Mouse (Mus musculus) adrenal gland, adult 8-10 months (tissue): ENCODE data around the gene Slc25a31. TPM values are rescaled to one million over a fixed set of nuclear protein-coding genes. Genes with fewer than 3 reads are reported as not detected.
A peak's percentile ranks its signal among the peaks of the same experiment; 100 is the strongest.

ENCODE experiments used
- DNase-seq: peaks from one replicate; pipeline ENCODE4 v3.0.0; 2022
- total RNA-seq, 4 experiments: library from RNA; stranded (reverse); gene quantifications; 2 replicates each; pipeline ENCODE4 v1.2.4; 2022

Gene Slc25a31
- total RNA-seq, result under 1 TPM in 1 of 4 experiments, not detected in 3; 0.22 TPM

GRCm38 (mm10) chr3:40708655-40709054, at the start of gene Slc25a31:
Gene Slc25a31, plus strand, starts transcription at chr3:40708855.
- DNase-seq, result no peak

DNA sequence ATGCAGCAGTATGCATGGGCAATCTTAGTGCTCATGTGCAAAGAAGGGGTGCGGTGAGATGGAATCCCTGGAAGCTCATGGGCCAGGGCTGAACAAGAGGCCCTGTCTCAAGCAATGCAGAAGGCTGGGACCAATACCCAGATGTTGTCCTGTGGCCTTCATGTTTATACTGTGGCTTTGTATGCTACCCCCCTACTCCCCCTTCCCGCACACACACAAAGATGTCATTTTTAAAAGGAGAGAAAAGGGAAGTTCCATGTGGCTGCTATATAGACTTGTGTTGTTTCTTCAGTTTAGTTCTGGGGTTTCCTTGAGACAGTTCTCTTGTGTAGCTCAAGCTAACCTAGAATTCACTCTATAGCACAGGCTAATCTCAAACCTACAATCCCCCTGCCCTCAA, 48.4 kb upstream of the Slc25a31 start:
- DNase-seq, result no peak

GRCm38 (mm10) chr3:40666109-40666508, 42.5 kb upstream of the Slc25a31 start:
- no peak for DNase-seq

DNA sequence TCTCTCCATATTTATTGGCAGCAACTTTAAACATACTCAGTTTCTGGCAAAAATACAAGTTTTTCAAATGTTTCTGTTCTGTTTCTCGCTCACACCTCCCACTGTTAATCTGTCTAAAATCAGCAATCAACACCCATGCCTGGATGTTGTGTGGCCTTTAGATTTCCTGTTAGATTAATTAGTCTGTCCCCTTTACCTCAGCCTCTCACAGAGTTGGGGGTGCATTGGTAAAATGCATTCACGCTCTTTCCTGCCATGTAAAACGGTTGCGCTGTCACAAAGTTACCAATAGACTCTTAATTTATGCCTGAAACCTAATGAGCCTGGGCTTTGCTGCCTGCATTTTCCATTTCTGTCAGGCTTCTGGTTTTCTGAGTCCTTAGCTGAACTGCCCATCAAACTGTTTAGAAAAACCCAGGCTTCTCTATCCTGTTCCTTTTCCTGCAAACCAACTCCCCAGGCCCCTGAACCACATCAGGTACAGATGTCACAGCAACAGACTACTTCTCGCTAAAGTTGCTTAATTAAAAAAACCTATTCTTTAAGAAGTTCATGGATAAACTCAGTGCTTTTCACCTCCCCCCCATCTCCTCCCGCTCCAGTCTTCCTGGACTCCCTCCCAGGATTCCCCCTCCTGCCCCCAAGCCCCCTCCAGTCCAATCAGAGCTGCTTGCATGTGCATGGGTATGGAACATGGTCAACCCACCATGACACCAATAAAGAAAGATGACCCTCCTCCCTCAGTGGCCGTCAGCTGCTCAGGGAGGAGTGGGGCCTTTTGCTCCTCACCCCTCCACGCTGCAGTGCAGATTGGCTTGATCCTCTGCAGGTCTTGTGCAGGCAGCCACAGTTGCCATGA, 41.6 kb upstream of the Slc25a31 start:
- DNase-seq, result no peak

DNA sequence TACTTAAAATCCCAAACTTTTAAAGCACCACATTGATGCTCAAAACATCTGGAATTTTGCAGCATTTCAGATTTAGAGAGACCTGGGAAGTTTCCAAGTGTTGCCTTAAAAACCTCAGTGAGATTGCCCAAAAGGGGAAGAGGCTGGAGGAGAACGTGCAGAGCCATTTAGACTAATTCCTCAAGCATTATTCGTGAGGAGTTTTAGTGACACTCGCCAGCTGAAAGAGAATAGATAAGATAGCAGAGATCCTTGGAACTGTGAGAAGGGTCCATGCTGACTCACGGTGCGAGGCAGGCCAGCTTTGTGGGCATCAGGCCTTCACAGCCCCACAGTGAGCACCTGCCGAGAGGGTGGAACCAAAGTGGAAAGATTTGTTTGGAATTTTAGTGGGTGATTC, 39.8 kb upstream of the Slc25a31 start:
- no peak for DNase-seq

GRCm38 (mm10) chr3:40669395-40669794, 39.3 kb upstream of the Slc25a31 start:
- no peak for DNase-seq

DNA sequence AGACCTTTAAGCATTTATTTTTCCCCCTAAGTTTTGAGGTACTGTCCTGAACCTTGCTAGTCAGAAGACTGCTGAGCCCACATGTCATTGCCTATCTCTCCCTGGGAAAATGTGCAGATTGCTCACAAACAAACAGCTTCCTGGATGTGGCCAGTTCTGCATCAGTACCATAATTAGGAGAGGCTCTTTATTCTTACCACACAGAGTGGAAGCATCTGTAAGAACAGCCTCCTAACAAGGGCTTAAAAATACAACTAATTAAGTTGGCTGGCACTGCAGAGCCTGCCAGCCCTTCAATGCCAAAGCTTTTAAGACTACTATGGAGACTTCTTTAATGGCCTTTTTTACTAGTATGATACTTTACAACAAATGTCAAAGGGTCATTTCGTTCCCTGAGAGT, 35.1 kb upstream of the Slc25a31 start:
- no peak for DNase-seq

- DNase-seq, result no peak
Measured at GRCm38 (mm10) chr3:40674873-40675405, 33.7 kb upstream of the Slc25a31 start.

DNA sequence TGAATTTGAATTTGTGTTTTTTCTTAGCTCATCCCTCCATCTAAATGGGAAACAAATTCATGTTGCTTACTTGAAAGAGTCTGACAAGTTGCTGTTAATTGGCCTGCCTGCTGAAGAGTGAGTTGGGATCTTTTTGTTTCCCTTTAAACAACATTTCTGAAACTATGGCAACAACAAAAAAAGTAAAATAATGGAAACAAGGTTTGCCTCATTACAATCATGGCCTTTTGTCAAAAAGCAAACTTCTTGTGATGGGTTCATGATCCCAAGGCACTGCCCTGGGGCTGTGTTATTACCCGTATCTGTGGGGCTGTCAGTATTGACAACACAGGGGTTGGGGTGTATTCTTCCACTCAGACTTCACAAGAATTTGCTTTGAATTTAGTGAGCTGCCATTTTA, 29.8 kb upstream of the Slc25a31 start:
- no peak for DNase-seq

- DNase-seq, result peak; percentile 25
Measured at GRCm38 (mm10) chr3:40682404-40682803, 26.3 kb upstream of the Slc25a31 start.

DNA sequence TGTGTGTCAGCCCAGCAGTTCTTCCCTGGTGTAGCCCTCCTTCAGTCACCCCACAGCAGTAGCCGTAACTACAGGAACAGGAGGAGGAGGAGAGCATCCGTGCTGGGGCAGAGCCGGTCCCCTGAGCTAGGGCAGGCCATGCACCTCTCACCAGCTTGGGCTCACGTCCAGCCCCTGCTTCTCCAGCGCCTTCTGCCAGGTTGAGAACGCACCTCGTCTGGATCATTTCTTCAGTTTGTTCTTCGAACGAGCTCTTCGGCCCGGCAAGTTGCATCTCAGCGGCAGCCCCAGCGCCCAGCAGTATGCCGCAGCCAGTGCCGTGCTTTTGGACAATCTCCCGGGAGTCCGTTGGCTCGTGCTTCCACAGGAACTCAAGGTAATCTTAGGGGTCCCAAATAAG, 25.5 kb upstream of the Slc25a31 start:
- no peak for DNase-seq

- DNase-seq, result no peak
Measured at GRCm38 (mm10) chr3:40685855-40686515, 22.7 kb upstream of the Slc25a31 start.

- DNase-seq, result no peak
Measured at GRCm38 (mm10) chr3:40686836-40687235, 21.8 kb upstream of the Slc25a31 start.

DNA sequence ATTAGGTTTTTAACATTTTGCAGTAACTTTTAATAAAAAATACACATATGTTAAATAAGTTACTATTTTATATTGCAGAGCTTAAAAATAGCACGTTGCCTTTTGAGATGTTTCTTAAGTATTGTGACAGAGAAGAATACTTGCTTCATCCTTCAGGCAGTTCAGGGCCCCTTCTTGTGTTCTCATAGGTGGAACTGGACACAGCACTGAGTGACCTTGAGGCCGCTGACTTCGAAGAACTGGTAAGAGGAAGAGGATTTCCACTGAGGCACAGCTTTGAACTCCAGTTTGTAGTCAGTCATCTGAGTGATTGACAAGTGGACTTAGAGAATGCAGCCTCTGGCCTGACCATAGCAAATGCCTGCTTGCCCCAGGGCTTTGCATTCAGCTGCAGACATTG, 21.1 kb upstream of the Slc25a31 start:
- no peak for DNase-seq

- no peak for DNase-seq
Measured at GRCm38 (mm10) chr3:40691566-40691965, 17.1 kb upstream of the Slc25a31 start.

- no peak for DNase-seq
Measured at GRCm38 (mm10) chr3:40693435-40693834, 15.2 kb upstream of the Slc25a31 start.

DNA sequence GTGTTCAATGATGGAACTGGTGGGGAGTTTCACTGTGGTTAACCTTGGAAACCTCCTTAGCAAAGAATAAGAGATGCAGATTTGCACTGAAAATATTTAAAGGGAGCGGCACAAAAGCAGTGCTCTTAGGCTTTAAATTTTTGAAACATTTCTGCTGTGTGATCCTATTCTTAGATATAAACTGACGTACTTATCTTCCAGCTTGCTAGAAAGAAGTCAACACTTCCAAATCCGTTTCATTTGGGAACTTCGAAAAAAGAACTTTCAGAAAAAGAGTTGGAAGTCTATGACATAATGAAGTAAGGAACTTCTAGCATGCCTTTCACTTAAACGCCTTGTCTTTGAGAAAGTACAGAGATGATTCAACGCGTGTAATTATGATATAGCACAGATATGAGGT, 14.7 kb upstream of the Slc25a31 start:
- no peak for DNase-seq

DNA sequence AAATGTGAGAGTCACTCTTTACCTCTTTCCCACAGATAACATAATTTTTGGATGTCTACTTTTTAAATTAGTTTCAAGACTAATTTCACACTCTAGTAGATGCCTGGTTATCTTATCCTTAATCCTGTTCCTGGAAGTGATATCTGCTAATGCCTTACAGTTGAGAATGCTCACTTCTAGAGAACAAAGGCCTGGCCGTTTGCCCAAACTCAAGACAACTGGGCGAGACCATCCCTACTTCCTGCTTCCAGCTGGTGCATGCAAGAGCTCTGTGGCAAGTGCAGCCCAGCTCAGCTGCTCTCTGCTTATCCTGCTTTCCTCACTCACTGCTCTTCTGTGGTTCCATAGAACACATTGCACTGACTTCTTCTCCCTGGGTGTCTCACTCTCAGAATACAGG, 14.2 kb upstream of the Slc25a31 start:
- no peak for DNase-seq

- DNase-seq, result no peak
Measured at GRCm38 (mm10) chr3:40695162-40695561, 13.5 kb upstream of the Slc25a31 start.

DNA sequence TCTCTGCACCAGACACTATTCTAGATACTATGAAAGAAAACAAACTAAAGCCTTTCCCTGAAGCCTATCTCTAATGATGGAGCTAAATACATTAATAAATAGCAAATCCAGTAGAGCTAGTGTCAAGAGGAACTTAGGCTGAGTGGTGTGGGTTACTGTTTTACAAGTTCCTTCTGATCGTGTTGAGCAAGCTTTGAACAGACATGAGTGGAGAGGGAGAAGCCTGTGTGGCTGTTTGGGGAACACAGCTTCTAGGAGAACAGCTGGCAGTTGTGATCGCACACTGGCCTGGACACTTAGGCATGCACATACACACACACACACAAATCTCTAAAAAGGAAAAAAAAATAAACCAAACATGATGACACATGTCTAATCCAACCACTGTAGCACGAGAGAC, 9.8 kb upstream of the Slc25a31 start:
- no peak for DNase-seq

- no peak for DNase-seq
Measured at GRCm38 (mm10) chr3:40704816-40705430, 3.7 kb upstream of the Slc25a31 start.

DNA sequence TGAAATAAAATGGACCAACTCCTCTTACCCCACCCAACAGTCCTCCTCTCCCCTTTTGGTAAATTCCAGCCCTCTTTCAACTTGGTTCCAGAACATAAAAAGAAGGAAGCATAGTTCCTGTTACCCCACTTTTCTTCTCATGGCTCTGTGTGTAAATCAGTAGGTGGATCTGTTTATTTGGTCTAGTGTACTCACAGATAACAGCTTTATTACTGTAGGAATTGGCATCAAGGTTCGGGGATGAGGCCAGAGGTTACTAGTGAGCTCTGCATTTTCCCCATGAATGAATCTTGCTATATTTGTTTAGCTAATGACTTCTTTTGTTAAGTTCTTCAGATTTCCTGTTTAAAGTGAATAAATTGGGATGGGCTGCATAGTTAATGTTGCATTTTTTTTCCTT, 7.4 kb downstream of the Slc25a31 start:
- DNase-seq, result no peak

DNA sequence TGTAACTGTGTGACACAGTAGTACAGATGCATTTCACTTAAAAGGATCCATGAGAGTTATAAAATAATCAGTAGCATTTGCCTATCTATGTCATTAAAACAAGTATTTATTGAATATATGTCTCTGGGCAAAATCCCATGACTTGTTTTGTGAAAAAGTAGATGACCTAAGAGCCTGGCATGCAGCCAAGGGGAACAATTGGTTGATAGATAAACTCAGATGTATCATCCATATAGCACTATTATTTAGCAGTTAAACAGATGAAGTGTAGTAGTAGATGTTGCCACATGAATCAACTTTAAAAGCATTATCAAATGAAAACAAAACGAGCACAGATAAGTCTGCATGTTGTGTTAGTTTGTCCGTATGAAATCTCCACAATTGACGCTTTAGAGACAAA, 10.4 kb downstream of the Slc25a31 start:
- DNase-seq, result no peak
